Mouse (Mus musculus): ENCODE measurements around the gene Grm3. TPM values are rescaled to one million over a fixed set of nuclear protein-coding genes. Genes with fewer than 3 reads are reported as not detected.

Gene Grm3
- total RNA-seq (2023; ENCODE audit: inconsistent age) = not detected in 4 replicates

DNA sequence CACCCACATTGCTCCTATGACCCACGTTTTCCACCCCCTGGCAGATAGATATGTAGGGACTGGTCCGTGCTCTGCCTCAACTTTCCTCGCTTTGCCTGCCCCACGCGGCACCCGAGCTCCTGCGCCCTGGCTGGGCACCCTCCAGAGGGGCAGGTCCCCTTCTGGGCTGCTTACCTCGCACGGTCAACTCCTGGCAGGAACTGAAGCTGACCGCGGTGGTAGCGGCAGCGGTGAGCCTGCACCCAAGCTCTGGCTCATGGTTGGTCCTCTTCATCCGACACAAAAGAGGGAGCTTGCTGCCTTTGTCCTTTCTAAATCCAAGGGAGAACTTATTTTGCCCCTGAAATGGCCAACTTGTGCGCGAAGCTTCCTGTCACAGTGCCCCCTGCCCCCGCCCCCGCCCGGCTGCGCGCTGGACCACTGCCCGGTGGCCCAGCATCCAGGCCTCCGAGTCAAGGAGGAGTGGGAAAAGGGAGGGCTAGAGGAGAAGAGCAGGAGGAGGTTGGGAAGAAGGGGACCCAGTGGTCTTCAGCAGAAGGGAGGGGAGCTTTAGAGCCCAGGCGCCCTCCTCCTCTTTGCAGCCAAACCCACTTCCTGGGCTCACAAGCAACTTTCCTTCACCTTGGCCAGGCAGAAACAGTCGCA, at the start of gene Grm3:
TSS of gene Grm3 (minus strand) at position 215 of the 645 bp plus-strand sequence.

Data from B cell, adult (primary cell).